Mouse (Mus musculus) midbrain, embryonic 12.5 days (tissue): ENCODE data around the gene Rgs7bp. TPM values are rescaled to one million over a fixed set of nuclear protein-coding genes. Genes with fewer than 3 reads are reported as not detected.

Experiments used
- ATAC-seq: fragments of 200-750 bp; cut with Nextera tagmentation; 2 replicates; pipeline ENCODE4 v1.8.0; 2017; ENCODE audit warnings: low read depth, moderate TSS enrichment, moderate library complexity; ENCODE audit not compliant: low FRiP score
- H3K27ac ChIP-seq: fragments of 300-500 bp; sonication (generic); replicated peaks from 2 replicates; pipeline ENCODE4 v1.5.1; 2016; ENCODE audit warnings: mild to moderate bottlenecking
- H3K27me3 ChIP-seq: fragments of 300-500 bp; sonication (generic); 2 replicates; pipeline ENCODE4 v1.6.1; 2016; ENCODE audit warnings: mild to moderate bottlenecking
- H3K36me3 ChIP-seq: fragments of 300-500 bp; sonication (generic); 2 replicates; pipeline ENCODE4 v1.6.1; 2016
- H3K4me1 ChIP-seq: fragments of 300-500 bp; sonication (generic); 2 replicates; pipeline ENCODE4 v1.6.1; 2016
- H3K4me2 ChIP-seq: fragments of 300-500 bp; sonication (generic); replicated peaks from 2 replicates; pipeline ENCODE4 v1.6.1; 2016; ENCODE audit warnings: mild to moderate bottlenecking, moderate library complexity
- H3K4me3 ChIP-seq: fragments of 300-500 bp; sonication (generic); 2 replicates; pipeline ENCODE4 v1.5.1; 2016; ENCODE audit warnings: mild to moderate bottlenecking
- H3K9ac ChIP-seq: fragments of 300-500 bp; sonication (generic); replicated peaks from 2 replicates; pipeline ENCODE4 v1.6.1; 2016; ENCODE audit warnings: mild to moderate bottlenecking, moderate library complexity
- H3K9me3 ChIP-seq: fragments of 300-500 bp; sonication (generic); 2 replicates; pipeline ENCODE4 v1.6.1; 2016; ENCODE audit warnings: mild to moderate bottlenecking
- WGBS: fragments of 180-500 bp; shearing (Covaris S2); methylation state at CpG from one replicate; pipeline ENCODE4 v1.1.7; 2016; 5-methylcytosine and 5-hydroxymethylcytosine counted together
- polyA plus RNA-seq: library from polyadenylated mRNA; unstranded; fragments of >200 nt; fragmentation: Nextera tagmentation; extraction: Ambion mirVana; gene quantifications from 2 replicates; pipeline ENCODE4 v1.2.1, GENCODE M21; 2016

Gene Rgs7bp
- polyA plus RNA-seq, 1 experiment from 2014 or later: 1.8 TPM

DNA sequence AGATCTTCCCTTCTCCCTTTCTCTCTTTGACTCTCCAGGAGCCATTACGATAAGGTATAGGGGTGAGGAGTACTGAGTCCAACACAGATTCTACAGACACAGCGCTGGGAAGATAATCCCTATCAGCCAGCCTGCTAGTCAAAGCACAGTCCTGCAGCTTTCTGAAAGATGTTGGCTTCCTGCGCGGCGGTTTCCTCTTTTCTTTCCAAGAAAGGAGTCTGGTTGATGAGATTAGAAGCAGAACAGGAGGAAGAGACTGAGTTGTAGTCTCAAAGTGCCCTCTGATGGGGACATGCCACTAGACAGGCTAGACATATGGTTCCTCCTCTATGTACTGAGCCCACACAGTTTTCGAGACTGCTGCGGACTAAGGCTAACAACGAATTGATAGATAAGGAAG, 6.1 kb downstream of the Rgs7bp start:
- Histone ChIP-seq H3K9ac (no peak overlapping the region), H3K4me3 (no peak overlapping the region), H3K36me3 (no peaks in the 10 kb centered on the region), H3K27ac (no peak overlapping the region), H3K9me3 (no peaks in the 10 kb centered on the region), H3K27me3 (peaks cover 12% of the 10 kb centered on the region), H3K4me1 (peaks cover 3% of the 10 kb centered on the region; the same call in 1 of the 2 replicates), H3K4me2 (no peak overlapping the region)
- no peak for ATAC-seq
- WGBS: 71% methylated on average over 8 of the region's 8 CpGs

DNA sequence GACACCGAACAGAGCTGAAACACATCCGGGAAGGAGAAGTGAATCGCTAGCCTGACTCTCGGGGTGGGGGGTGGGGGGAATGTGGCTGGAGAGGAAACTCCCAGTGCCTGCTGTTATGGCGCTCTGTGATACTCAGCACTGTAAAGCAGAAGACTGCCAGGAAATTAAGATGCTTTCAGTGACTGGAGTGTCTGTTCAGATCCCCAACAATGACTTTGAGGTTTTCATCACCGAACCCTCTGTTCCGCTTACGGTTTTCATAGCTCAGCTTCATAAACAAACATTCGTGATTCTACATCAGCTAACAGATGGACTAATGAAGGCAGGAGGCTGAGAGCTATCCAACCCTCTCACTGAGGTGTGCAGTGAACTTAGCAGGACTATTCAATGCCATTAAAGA, 7.4 kb downstream of the Rgs7bp start:
- no peak overlapping the region for H3K27ac ChIP-seq
- 74% methylated on average over 9 of the region's 9 CpGs for WGBS

DNA sequence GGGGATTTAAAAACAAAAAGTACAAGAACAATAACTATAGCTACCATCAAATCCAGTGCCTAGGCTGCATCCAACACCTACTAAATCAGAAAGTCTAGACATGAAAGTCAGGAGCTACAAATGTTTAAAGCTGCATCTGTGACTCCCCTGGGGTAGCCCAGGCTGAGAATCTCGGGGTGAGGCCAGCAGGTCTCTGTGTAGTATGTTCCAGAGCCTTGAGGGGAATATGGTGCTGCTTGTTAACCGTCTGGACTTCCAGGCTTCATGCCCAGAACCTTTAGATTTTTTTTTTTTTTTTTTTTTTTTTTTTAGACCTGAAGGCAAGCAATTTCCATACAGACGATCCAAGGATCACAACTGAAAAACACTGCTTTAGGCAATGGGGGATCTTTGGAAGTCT, 10.8 kb downstream of the Rgs7bp start:
- Histone ChIP-seq H3K27ac (no peak overlapping the region), H3K9me3 (no peaks in the 10 kb centered on the region), H3K36me3 (no peaks in the 10 kb centered on the region), H3K4me2 (no peak overlapping the region), H3K27me3 (no peaks in the 10 kb centered on the region), H3K4me3 (no peak overlapping the region), H3K9ac (no peak overlapping the region), H3K4me1 (no peaks in the 10 kb centered on the region)
- ATAC-seq: no peak
- 60% methylated on average over 3 of the region's 3 CpGs for WGBS

More for the DNA sequence above, 7.4 kb downstream of the Rgs7bp start:
- Histone ChIP-seq H3K4me2 (no peak overlapping the region), H3K27me3 (no peaks in the 10 kb centered on the region), H3K4me1 (no peaks in the 10 kb centered on the region), H3K9me3 (no peaks in the 10 kb centered on the region), H3K36me3 (no peaks in the 10 kb centered on the region), H3K4me3 (no peak overlapping the region), H3K9ac (no peak overlapping the region)
- no peak for ATAC-seq

DNA sequence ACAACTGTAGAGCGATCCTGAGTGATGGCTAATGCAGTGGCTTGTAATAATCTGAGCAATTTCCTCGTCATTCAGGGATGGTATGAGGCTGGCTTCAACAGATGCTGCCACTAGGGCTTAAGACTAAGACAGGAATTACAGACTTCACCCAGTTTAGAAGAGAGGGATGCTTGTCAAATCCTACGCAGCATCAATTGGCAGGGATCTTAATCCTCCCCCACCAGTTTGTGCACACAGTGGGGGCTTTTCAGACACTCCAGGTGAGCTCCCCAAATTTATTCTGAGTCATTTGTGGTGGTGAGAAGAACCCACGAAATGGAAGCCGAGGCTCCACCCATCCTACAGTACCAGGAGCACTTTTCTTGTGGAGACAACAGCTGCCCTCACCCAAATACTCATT, 16.4 kb downstream of the Rgs7bp start:
- Histone ChIP-seq H3K27ac (no peak overlapping the region), H3K4me3 (no peak overlapping the region), H3K9ac (no peak overlapping the region), H3K4me2 (no peak overlapping the region), H3K9me3 (no peaks in the 10 kb centered on the region), H3K36me3 (no peaks in the 10 kb centered on the region), H3K4me1 (no peaks in the 10 kb centered on the region), H3K27me3 (no peaks in the 10 kb centered on the region)
- ATAC-seq: no peak
- 79% methylated on average over 5 of the region's 5 CpGs for WGBS

DNA sequence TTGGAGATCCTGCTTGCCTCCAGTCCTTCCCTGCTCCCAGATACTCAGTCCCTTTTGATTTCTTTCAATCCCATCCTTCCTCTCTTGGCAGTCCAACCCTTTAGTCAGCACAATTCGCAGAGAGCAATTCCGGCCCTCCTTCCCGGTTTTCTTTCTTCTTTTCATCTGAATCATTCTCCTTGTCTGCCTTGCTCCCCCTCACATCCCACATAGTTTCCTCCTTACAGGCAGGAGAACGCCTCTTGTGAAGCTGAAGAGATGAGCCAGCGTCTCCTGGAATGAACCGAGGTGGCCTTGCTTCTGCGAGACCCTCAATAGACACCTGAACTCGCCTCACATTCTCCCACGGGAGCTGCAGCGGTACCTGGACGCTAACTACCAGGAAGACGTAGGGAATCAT, 16.9 kb downstream of the Rgs7bp start:
- ATAC-seq: no peak
- H3K27ac ChIP-seq: no peak overlapping the region
- H3K4me1 ChIP-seq: no peaks in the 10 kb centered on the region
- no peak overlapping the region for H3K4me2 ChIP-seq
- H3K4me3 ChIP-seq: no peak overlapping the region
- H3K9me3 ChIP-seq: no peaks in the 10 kb centered on the region
- no peak overlapping the region for H3K9ac ChIP-seq
- 90% methylated on average over 12 of the region's 12 CpGs for WGBS
- no peaks in the 10 kb centered on the region for H3K36me3 ChIP-seq
- no peaks in the 10 kb centered on the region for H3K27me3 ChIP-seq

DNA sequence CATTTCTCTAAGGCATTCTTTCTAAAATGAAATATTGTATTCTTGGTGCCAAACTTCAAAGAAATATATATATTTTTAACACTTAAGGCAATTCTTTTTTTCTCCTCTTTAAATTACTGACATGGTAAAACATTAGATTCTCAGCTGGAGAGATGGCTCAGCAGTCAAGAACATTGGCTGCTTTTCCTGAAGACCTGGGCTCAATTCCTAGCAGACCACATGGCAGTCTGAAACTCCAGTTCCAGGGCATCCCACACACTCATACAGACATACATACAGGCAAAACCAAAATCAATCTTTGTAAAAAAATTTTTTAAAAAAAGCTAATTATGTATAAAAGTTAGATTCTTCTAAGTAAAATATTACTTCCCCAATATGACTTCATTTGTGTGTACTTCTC, 22.8 kb downstream of the Rgs7bp start:
- Histone ChIP-seq H3K4me2 (no peak overlapping the region), H3K4me1 (no peaks in the 10 kb centered on the region), H3K9ac (no peak overlapping the region), H3K9me3 (no peaks in the 10 kb centered on the region), H3K27ac (no peak overlapping the region), H3K27me3 (no peaks in the 10 kb centered on the region), H3K4me3 (no peak overlapping the region), H3K36me3 (no peaks in the 10 kb centered on the region)
- ATAC-seq: no peak

DNA sequence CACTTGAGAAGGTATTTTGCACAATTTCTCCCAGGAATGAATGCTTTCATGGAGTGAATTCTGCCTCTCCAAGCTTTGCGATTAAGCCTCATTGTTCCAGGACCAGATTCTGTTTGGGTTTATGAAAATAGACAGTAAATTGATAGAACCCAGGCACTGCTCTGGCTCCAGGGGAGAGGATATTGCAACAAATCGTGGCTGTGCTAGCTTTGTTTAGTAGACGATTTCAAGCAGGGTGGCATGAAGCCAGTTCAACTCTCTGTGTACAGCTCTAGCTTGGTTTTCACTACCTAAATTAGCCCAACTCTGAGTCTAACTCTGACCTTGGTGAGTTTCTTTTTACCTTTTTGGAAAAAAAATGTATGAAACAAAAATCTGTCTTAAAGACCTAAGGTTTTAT, 26.5 kb downstream of the Rgs7bp start:
- 86% methylated on average over 3 of the region's 3 CpGs for WGBS
- H3K4me2 ChIP-seq: no peak overlapping the region
- no peaks in the 10 kb centered on the region for H3K9me3 ChIP-seq
- no peaks in the 10 kb centered on the region for H3K27me3 ChIP-seq
- no peak overlapping the region for H3K4me3 ChIP-seq
- H3K27ac ChIP-seq: no peak overlapping the region
- no peaks in the 10 kb centered on the region for H3K36me3 ChIP-seq
- no peak overlapping the region for H3K9ac ChIP-seq
- ATAC-seq: no peak
- no peaks in the 10 kb centered on the region for H3K4me1 ChIP-seq

DNA sequence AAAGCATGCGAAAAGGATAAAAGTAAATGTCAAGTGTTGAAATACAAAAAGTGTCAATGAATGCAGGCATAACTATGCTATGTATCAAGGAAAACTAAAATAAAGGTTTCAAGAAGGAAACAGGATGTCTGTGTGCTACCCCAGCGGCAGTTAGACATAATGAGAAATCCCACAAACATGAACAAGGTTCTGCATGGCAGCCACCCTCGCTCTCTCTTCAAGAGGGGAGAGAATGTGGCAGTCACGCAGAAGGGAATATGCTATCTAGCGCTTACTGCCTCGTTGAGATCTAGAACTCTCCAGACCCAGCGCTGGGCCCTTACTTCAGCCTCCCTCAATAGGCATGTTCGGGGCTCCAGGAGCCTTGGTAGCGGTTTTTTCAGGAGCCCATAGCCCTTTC, 38.2 kb downstream of the Rgs7bp start:
- Histone ChIP-seq H3K27ac (no peak overlapping the region), H3K4me2 (no peak overlapping the region), H3K4me3 (no peak overlapping the region), H3K4me1 (no peaks in the 10 kb centered on the region; the same call in 1 of the 2 replicates), H3K27me3 (no peaks in the 10 kb centered on the region), H3K36me3 (no peaks in the 10 kb centered on the region), H3K9me3 (no peaks in the 10 kb centered on the region), H3K9ac (no peak overlapping the region)
- ATAC-seq: no peak
- WGBS: 89% methylated on average over 9 of the region's 9 CpGs

DNA sequence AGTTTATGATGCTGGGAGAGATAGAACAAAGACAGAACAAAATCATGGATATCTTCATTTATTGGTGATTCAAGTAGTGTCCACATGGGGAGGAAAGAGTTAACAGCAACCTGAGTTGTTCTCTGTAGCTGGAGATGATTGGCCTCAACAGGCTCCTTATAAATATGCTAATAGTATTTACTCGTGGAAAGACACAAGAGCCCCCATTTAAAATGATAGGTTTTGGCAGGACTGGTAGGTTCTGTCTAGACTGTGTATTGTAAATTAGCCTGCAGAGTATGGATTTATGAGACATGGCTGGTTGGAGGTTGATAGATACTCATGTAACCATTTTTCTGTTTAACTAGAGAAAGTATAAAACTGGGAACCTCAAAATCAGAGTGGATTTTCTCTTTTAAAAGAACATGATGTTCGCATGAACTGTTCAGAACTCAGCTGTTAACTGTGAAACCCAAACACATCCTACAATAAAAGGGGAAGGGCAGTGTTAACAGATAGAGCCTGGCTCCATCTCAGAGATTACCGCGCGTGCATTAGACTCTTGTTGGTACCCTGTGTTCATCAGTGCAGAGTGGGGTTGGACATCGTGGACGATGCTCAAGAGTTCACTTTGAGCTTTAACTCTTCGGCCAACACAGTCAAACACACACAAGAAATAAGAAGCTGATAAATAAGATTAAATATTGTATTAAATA, 38.9 kb downstream of the Rgs7bp start:
- no peak overlapping the region for H3K9ac ChIP-seq
- H3K27me3 ChIP-seq: no peaks in the 10 kb centered on the region
- 74% methylated on average over 8 of the region's 8 CpGs for WGBS
- no peak overlapping the region for H3K4me2 ChIP-seq
- H3K27ac ChIP-seq: no peak overlapping the region
- H3K4me3 ChIP-seq: no peak overlapping the region
- no peaks in the 10 kb centered on the region; the same call in 1 of the 2 replicates for H3K4me1 ChIP-seq
- H3K9me3 ChIP-seq: no peaks in the 10 kb centered on the region
- peak; percentile 66 for ATAC-seq
- no peaks in the 10 kb centered on the region for H3K36me3 ChIP-seq

DNA sequence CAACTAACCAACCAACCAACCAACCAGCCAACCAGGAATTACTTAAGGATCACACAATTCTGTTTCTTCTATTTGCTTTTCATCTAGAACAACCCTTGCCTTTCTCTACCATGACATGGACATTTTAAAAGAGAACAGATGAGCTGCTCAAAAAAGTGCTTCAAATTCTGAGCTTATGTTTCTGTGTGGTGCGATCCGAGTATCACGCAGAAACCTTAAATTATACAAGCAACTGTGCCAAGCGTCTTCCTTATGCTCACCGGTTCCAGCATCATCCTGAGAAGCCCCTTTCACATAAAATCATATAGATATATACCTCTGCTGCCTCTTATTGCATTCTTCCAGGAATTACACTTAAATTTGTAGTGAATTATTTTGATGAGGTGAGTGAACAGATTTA, 43.4 kb downstream of the Rgs7bp start:
- 95% methylated on average over 5 of the region's 5 CpGs for WGBS
- no peak overlapping the region for H3K4me3 ChIP-seq
- H3K9ac ChIP-seq: no peak overlapping the region
- no peaks in the 10 kb centered on the region; the same call in 1 of the 2 replicates for H3K4me1 ChIP-seq
- H3K27ac ChIP-seq: no peak overlapping the region
- H3K36me3 ChIP-seq: no peaks in the 10 kb centered on the region
- no peak overlapping the region for H3K4me2 ChIP-seq
- H3K27me3 ChIP-seq: no peaks in the 10 kb centered on the region
- no peaks in the 10 kb centered on the region for H3K9me3 ChIP-seq
- ATAC-seq: no peak

DNA sequence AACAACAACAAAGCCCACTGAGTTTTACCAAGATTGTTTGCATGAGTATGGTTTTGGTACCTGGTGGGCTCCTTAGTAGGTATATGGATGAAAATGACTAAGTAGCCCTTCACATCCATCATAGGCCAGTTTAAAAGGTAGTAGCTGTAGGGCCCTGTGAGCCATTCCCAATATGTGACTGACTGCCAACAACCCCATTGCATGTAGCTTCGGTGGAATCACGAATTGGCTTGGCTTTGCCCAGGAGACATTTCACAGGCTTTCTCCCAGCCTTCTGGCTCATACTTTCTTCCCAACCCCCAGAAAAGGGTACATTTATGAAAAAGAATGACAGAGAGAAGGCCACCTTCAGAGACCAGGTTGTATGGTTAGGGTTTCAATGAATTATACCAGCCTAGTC, 45.8 kb downstream of the Rgs7bp start:
- WGBS: 93% methylated on average over 2 of the region's 2 CpGs
- Histone ChIP-seq H3K4me2 (no peak overlapping the region), H3K27me3 (no peaks in the 10 kb centered on the region), H3K9ac (no peak overlapping the region), H3K27ac (no peak overlapping the region), H3K4me3 (no peak overlapping the region), H3K4me1 (no peaks in the 10 kb centered on the region), H3K36me3 (no peaks in the 10 kb centered on the region), H3K9me3 (no peaks in the 10 kb centered on the region)
- ATAC-seq: no peak

DNA sequence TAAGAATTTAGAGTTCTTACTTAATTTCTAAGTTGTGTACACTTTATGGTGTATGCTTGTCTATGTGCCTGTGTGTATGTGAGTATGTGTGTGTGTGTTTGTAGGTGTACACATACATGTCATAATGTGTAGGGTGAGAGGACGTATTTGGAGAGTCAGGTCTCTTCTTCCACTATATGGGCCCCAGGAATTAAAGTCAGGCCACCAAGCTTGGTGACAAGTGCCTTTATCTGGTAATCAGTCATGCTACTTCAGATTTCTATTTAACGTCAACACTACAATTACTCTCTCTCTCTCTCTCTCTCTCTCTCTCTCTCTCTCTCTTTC, 51.9 kb downstream of the Rgs7bp start:
- 46% methylated on average over 2 of the region's 2 CpGs for WGBS
- Histone ChIP-seq H3K36me3 (no peaks in the 10 kb centered on the region), H3K4me2 (no peak overlapping the region), H3K4me3 (no peak overlapping the region), H3K4me1 (no peaks in the 10 kb centered on the region), H3K27me3 (no peaks in the 10 kb centered on the region), H3K9me3 (no peaks in the 10 kb centered on the region), H3K9ac (no peak overlapping the region), H3K27ac (no peak overlapping the region)
- peak; percentile 52; the same call in 1 of the 2 replicates for ATAC-seq
